Mouse (Mus musculus) spleen, postnatal 0 days (tissue): Measurements from ENCODE around the gene Znhit3. TPM values are rescaled to one million over a fixed set of nuclear protein-coding genes. Genes with fewer than 3 reads are reported as not detected.

Source experiments
- polyA plus RNA-seq: library from polyadenylated mRNA; unstranded; fragments of >200 nt; fragmentation: Nextera tagmentation; extraction: Ambion mirVana; gene quantifications from 2 replicates; pipeline ENCODE4 v1.2.1, GENCODE M21; 2015

The Znhit3 gene
- 44.5 and 48.0 TPM in 2 replicates for polyA plus RNA-seq

GRCm38 (mm10) chr11:84916053-84916702 is at the start of gene Znhit3:
TSS of gene Znhit3 (minus strand) at chr11:84916366.

DNA sequence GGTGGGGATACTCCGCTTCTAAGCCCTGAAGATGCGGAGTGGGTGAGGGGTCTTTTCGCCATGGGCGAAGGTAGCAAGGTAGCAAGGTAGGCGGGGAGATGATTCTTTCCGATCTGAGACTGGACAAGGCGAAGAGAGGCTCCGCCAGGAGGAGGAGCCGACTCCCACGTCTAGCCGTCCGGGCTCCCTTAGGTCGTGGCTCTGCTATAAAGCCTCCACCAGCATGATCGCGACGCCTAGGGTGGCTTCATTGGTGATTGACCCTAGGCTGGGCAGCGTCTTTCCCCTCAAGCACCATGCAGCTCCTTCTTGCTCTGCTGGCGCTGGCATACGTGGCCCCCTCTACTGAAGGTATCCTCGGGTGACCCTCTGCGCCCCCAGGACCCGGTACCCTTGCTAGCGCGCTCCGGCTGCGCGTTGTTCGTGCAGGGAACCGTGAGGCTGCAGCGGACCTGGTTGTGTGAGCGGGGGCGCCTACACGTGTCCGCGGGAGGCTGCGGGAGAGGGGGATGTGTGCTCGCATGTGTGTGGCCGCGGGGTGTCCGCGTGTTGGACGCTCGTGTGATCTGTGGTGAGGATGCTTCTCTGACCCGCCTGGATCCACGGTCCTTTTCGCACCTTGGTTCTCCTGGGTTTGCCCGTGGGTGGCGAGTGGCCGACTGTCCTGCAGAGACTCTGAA is 41.6 kb upstream of the Znhit3 start, which contains the start of gene Car4:
Gene Car4 (plus strand): TSS at position 196 of the 680 bp plus-strand sequence.

DNA sequence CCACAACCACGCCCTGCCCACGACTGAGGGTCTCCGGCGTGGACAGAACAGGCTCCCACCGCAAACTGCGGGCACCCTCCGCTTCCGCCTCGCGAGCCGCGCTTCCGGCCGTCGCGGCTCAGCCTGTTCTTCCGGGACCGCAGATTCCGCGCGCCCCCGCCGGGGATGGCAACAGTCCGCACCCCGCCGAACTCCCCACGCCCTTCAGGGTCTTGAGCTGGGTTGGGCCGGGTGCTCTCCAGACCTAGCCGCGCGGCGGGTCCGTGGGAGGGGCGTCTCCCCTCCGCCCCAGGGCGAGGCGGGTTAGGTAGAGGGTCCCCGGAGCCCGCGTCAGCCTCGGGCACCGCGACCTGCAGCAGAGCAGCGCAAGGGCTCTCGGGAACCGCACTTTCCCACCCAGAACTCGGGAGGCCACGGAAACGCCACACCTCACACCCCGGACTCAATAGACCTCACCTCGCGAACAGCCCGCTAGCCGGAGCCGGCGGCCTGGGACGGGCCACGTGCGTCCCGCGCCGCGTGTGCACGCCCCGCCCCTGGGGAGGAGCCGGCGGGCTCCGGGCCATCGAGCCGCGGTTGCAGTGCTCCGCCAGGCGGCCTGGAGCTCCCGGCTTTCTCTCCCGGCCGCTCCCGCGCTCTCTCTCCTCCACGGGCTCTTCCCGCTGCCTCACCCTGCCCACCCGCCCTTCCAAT is 36.2 kb downstream of the Znhit3 start, which contains the start of the genes Myo19 and Pigw:
Gene Myo19 (plus strand): TSS at position 377 of the 693 bp plus-strand sequence.
Gene Pigw (minus strand): TSS at position 514 of the 693 bp plus-strand sequence.

DNA sequence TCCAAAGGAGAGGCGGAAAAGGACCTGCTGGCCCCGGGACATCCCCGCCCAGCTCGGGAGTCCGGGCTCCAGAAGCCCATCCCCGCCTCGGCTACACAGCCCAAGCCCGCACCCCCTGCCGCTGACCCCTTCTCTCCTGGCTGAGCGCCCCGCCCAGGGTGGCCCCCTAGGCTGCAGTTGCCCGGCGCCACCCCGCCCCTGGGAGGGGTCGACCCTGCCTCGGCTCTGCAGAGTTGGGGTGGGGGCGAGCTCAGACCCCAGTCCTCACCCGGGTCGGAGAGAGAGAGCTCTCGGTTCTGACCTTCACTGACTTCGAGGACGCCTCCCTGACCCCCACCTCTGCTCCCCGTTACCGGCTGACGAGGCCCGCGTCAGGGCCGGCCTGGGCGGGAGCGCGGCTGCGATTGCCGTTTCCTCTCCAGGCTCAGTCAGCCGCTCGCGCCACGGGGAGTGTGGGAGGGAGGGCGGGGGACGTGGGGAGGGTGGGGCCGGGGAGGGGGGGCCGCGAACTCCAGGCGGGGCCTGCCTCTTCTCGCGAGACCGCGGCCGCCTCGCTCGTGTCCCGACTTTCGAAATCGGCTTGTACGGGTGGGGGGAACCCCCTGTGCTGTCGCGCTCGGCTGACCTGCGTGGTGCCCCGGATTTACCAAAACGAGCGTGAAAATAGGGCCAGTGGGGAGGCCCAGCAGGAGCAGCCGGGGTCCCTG is 45.7 kb downstream of the Znhit3 start, which contains the start of gene Ggnbp2:
Gene Ggnbp2 (minus strand): TSS at position 481 of the 707 bp plus-strand sequence.

Other genes with a start within 250 kb of the Znhit3 start
- gene Mrm1, start 96.9 kb downstream of the Znhit3 start, polyA plus RNA-seq: 20.6 and 22.2 TPM in 2 replicates
- gene Dhrs11, start 87.4 kb downstream of the Znhit3 start, polyA plus RNA-seq: 191 and 196 TPM in 2 replicates
- 72.3 and 75.3 TPM in 2 replicates for gene Ggnbp2, start 45.5 kb downstream of the Znhit3 start, polyA plus RNA-seq
- gene Myo19, start 36.2 kb downstream of the Znhit3 start, polyA plus RNA-seq: 4.2 and 4.5 TPM in 2 replicates
- 1.9 and 2.6 TPM in 2 replicates for gene Pigw, start 36.1 kb downstream of the Znhit3 start, polyA plus RNA-seq
- 0.11 TPM in 1 of 2 replicates, not detected in the other for gene Car4, start 41.4 kb upstream of the Znhit3 start, polyA plus RNA-seq
- 14.1 and 14.7 TPM in 2 replicates for gene Usp32, start 223.8 kb upstream of the Znhit3 start, polyA plus RNA-seq